Mouse (Mus musculus) embryonic facial prominence, embryonic 10.5 days (tissue): ENCODE measurements around the gene Macrod2. TPM values are rescaled to one million over a fixed set of nuclear protein-coding genes. Genes with fewer than 3 reads are reported as not detected.

Experiments used
- DNase-seq: peaks from one replicate; pipeline ENCODE4 v3.0.0-alpha.2; 2017; ENCODE audit warnings: low spot score
- H3K27ac ChIP-seq: fragments of 300-500 bp; sonication (generic); replicated peaks from 2 replicates; pipeline ENCODE4 v1.5.1; 2016; ENCODE audit warnings: mild to moderate bottlenecking
- H3K27me3 ChIP-seq: fragments of 300-500 bp; sonication (generic); replicated peaks from 2 replicates; pipeline ENCODE4 v1.6.1; 2016; ENCODE audit warnings: low read depth, mild to moderate bottlenecking; ENCODE audit not compliant: poor library complexity, severe bottlenecking
- H3K36me3 ChIP-seq: fragments of 300-500 bp; sonication (generic); replicated peaks from 2 replicates; pipeline ENCODE4 v1.6.1; 2016; ENCODE audit warnings: mild to moderate bottlenecking, moderate library complexity
- H3K4me1 ChIP-seq: fragments of 300-500 bp; sonication (generic); 2 replicates; pipeline ENCODE4 v1.6.1; 2016
- H3K4me3 ChIP-seq: fragments of 300-500 bp; sonication (generic); 2 replicates; pipeline ENCODE4 v1.5.1; 2016; ENCODE audit warnings: mild to moderate bottlenecking, moderate library complexity
- H3K9me3 ChIP-seq: fragments of 300-500 bp; sonication (generic); 2 replicates; pipeline ENCODE4 v1.6.1; 2016; ENCODE audit warnings: mild to moderate bottlenecking
- WGBS: fragments of 180-500 bp; shearing (Covaris S2); methylation state at CpG from one replicate; pipeline ENCODE4 v1.1.7; 2016; 5-methylcytosine and 5-hydroxymethylcytosine counted together
- polyA plus RNA-seq: library from polyadenylated mRNA; unstranded; fragments of >200 nt; fragmentation: Nextera tagmentation; extraction: Ambion mirVana; gene quantifications from 2 replicates; pipeline ENCODE4 v1.2.1, GENCODE M21; 2016

Gene Macrod2
- polyA plus RNA-seq, 1 experiment from 2014 or later: 25.8 TPM

- H3K36me3 ChIP-seq: no peaks in the 10 kb centered on the region
- H3K27ac ChIP-seq: no peak overlapping the region
- no peak overlapping the region for H3K4me3 ChIP-seq
- DNase-seq: no peak
- H3K27me3 ChIP-seq: no peaks in the 10 kb centered on the region
- no peaks in the 10 kb centered on the region for H3K9me3 ChIP-seq
- WGBS: 85% methylated on average over 2 of the region's 2 CpGs
- H3K4me1 ChIP-seq: no peaks in the 10 kb centered on the region
These were observed 201.8 kb downstream of the Macrod2 start for GRCm38 (mm10) chr2:140596906-140597305.

GRCm38 (mm10) chr2:140615451-140615850 lies 220.3 kb downstream of the Macrod2 start:
- H3K27ac ChIP-seq: no peak overlapping the region

GRCm38 (mm10) chr2:140621730-140622337 lies 226.7 kb downstream of the Macrod2 start:
- H3K4me1 ChIP-seq: no peaks in the 10 kb centered on the region
- no peaks in the 10 kb centered on the region for H3K27me3 ChIP-seq
- no peaks in the 10 kb centered on the region for H3K9me3 ChIP-seq
- H3K4me3 ChIP-seq: no peak overlapping the region
- DNase-seq: no peak
- no peak overlapping the region for H3K27ac ChIP-seq
- 83% methylated on average over 2 of the region's 2 CpGs for WGBS
- no peaks in the 10 kb centered on the region for H3K36me3 ChIP-seq

More at GRCm38 (mm10) chr2:140615451-140615850, 220.3 kb downstream of the Macrod2 start:
- H3K27me3 ChIP-seq: no peaks in the 10 kb centered on the region
- no peak for DNase-seq
- no peaks in the 10 kb centered on the region for H3K9me3 ChIP-seq
- no peak overlapping the region for H3K4me3 ChIP-seq
- no peaks in the 10 kb centered on the region for H3K4me1 ChIP-seq
- WGBS: 91% methylated on average over 2 of the region's 2 CpGs
- no peaks in the 10 kb centered on the region for H3K36me3 ChIP-seq

- Histone ChIP-seq H3K4me3 (no peak overlapping the region), H3K27ac (no peak overlapping the region), H3K36me3 (peaks cover 11% of the 10 kb centered on the region), H3K4me1 (peaks cover 28% of the 10 kb centered on the region), H3K9me3 (no peaks in the 10 kb centered on the region), H3K27me3 (no peaks in the 10 kb centered on the region; the same call in 1 of the 2 replicates)
- peak; percentile 14 for DNase-seq
These were observed 258.4 kb downstream of the Macrod2 start for GRCm38 (mm10) chr2:140653481-140653880.

- H3K27ac ChIP-seq: no peak overlapping the region
- WGBS: 54% methylated on average over 2 of the region's 2 CpGs
- peaks cover 25% of the 10 kb centered on the region for H3K4me1 ChIP-seq
- DNase-seq: no peak
- H3K4me3 ChIP-seq: no peak overlapping the region
- no peaks in the 10 kb centered on the region; the same call in 1 of the 2 replicates for H3K27me3 ChIP-seq
- no peaks in the 10 kb centered on the region for H3K9me3 ChIP-seq
- H3K36me3 ChIP-seq: peaks cover 16% of the 10 kb centered on the region
These were observed 258.9 kb downstream of the Macrod2 start for GRCm38 (mm10) chr2:140653978-140654377.

- no peak overlapping the region for H3K4me3 ChIP-seq
- H3K27ac ChIP-seq: no peak overlapping the region
- H3K36me3 ChIP-seq: peaks cover 68% of the 10 kb centered on the region
- 84% methylated on average over 5 of the region's 5 CpGs for WGBS
- no peaks in the 10 kb centered on the region for H3K27me3 ChIP-seq
- no peaks in the 10 kb centered on the region for H3K9me3 ChIP-seq
- no peak for DNase-seq
- H3K4me1 ChIP-seq: peaks cover 27% of the 10 kb centered on the region
These were observed 267.6 kb downstream of the Macrod2 start for GRCm38 (mm10) chr2:140662673-140663072.

- Histone ChIP-seq H3K9me3 (no peaks in the 10 kb centered on the region), H3K4me3 (no peak overlapping the region), H3K27me3 (no peaks in the 10 kb centered on the region), H3K27ac (no peak overlapping the region), H3K4me1 (peaks cover 36% of the 10 kb centered on the region), H3K36me3 (peaks cover 51% of the 10 kb centered on the region)
- no peak for DNase-seq
- 85% methylated on average over 4 of the region's 4 CpGs for WGBS
These were observed 269.3 kb downstream of the Macrod2 start for GRCm38 (mm10) chr2:140664381-140664780.

GRCm38 (mm10) chr2:140666846-140667245 lies 271.7 kb downstream of the Macrod2 start:
- peak; percentile 34 for DNase-seq

GRCm38 (mm10) chr2:140667261-140668047 lies 272.3 kb downstream of the Macrod2 start:
- Histone ChIP-seq H3K27me3 (no peaks in the 10 kb centered on the region), H3K9me3 (no peaks in the 10 kb centered on the region), H3K27ac (peak overlapping the region; percentile 78), H3K4me3 (peak overlapping the region; percentile 68), H3K36me3 (peaks cover 21% of the 10 kb centered on the region), H3K4me1 (peaks cover 41% of the 10 kb centered on the region)
- peak; percentile 28 for DNase-seq
- 28% methylated on average over 13 of the region's 13 CpGs for WGBS

More at GRCm38 (mm10) chr2:140666846-140667245, 271.7 kb downstream of the Macrod2 start:
- H3K4me3 ChIP-seq: peak overlapping the region; percentile 68
- 11% methylated on average over 7 of the region's 7 CpGs for WGBS
- H3K4me1 ChIP-seq: peaks cover 41% of the 10 kb centered on the region
- peaks cover 27% of the 10 kb centered on the region for H3K36me3 ChIP-seq
- peak overlapping the region; percentile 78 for H3K27ac ChIP-seq
- H3K9me3 ChIP-seq: no peaks in the 10 kb centered on the region
- no peaks in the 10 kb centered on the region for H3K27me3 ChIP-seq

GRCm38 (mm10) chr2:140668311-140668710 lies 273.2 kb downstream of the Macrod2 start:
- H3K27ac ChIP-seq: peak overlapping the region; percentile 78
- H3K36me3 ChIP-seq: peaks cover 12% of the 10 kb centered on the region
- no peaks in the 10 kb centered on the region for H3K9me3 ChIP-seq
- under 1% methylated on average over 8 of the region's 8 CpGs for WGBS
- peaks cover under 1% of the 10 kb centered on the region; the same call in 1 of the 2 replicates for H3K27me3 ChIP-seq
- H3K4me3 ChIP-seq: peak overlapping the region; percentile 68
- H3K4me1 ChIP-seq: peaks cover 41% of the 10 kb centered on the region
- DNase-seq: peak; percentile 88

GRCm38 (mm10) chr2:140669081-140669480 lies 274.0 kb downstream of the Macrod2 start:
- Histone ChIP-seq H3K4me1 (peaks cover 39% of the 10 kb centered on the region), H3K27ac (peak overlapping the region; percentile 78), H3K27me3 (peaks cover 8% of the 10 kb centered on the region; the same call in 1 of the 2 replicates), H3K9me3 (no peaks in the 10 kb centered on the region), H3K4me3 (peak overlapping the region; percentile 68), H3K36me3 (peaks cover 4% of the 10 kb centered on the region)
- DNase-seq: no peak
- WGBS: 28% methylated on average over 2 of the region's 2 CpGs

GRCm38 (mm10) chr2:140669786-140670185 lies 274.7 kb downstream of the Macrod2 start:
- H3K27me3 ChIP-seq: peaks cover 12% of the 10 kb centered on the region; the same call in 1 of the 2 replicates
- WGBS: 25% methylated on average over 2 of the region's 2 CpGs
- no peak for DNase-seq
- no peaks in the 10 kb centered on the region for H3K36me3 ChIP-seq
- peak overlapping the region; percentile 90 for H3K27ac ChIP-seq
- H3K9me3 ChIP-seq: no peaks in the 10 kb centered on the region
- peak overlapping the region; percentile 68 for H3K4me3 ChIP-seq
- peaks cover 35% of the 10 kb centered on the region for H3K4me1 ChIP-seq
